Mouse (Mus musculus): Measurements from ENCODE around the gene Prf1. TPM values are rescaled to one million over a fixed set of nuclear protein-coding genes. Genes with fewer than 3 reads are reported as not detected.

Prf1 gene
- polyA plus RNA-seq, 1 experiment from 2014 or later, result 0.14 TPM

DNA sequence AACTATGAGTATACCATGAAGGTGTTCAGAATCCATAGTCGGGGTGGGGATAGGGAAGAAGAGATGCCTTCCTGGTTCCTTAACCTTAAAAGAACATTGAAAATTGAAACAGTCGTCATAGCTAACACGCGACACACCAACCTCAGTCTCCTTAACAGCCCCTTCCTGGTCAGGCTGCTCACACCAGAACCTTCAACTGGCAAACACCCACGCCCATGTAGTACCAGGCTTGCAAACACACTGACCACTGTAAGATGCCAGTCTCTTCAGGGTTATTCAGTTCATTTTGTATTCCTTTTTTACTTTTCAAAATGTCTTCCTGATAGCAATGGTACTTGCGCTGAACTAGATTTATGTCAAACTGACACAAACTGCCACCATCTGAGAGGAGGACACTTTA lies 20.6 kb upstream of the Prf1 start:
- Histone ChIP-seq H3K9ac (ENCODE audit: low read depth, low read length) (no peak overlapping the region), H3K27ac (replicated peaks; ENCODE audit: low read depth, low read length) (no peak overlapping the region), H3K4me2 (ENCODE audit: low read depth, low read length) (no peak overlapping the region), H3K4me1 (ENCODE audit: control insufficient read depth, insufficient read depth, low read length) (peaks cover 12% of the 10 kb centered on the region; the same call in 1 of the 2 replicates), H3K27me3 (replicated peaks; ENCODE audit: control insufficient read depth, insufficient read depth, low read length) (no peaks in the 10 kb centered on the region), H3K36me3 (ENCODE audit: control insufficient read depth, insufficient read depth, low read length) (no peaks in the 10 kb centered on the region), H3K9me3 (ENCODE audit: control insufficient read depth, low read length) (no peaks in the 10 kb centered on the region), H3K4me3 (ENCODE audit: low read depth, low read length) (no peak overlapping the region)
- WGBS, result 95% methylated on average over 6 of the region's 6 CpGs
- ATAC-seq (ENCODE audit: low read depth), result no peak
- DNase-seq (ENCODE audit: low spot score), result no peak

DNA sequence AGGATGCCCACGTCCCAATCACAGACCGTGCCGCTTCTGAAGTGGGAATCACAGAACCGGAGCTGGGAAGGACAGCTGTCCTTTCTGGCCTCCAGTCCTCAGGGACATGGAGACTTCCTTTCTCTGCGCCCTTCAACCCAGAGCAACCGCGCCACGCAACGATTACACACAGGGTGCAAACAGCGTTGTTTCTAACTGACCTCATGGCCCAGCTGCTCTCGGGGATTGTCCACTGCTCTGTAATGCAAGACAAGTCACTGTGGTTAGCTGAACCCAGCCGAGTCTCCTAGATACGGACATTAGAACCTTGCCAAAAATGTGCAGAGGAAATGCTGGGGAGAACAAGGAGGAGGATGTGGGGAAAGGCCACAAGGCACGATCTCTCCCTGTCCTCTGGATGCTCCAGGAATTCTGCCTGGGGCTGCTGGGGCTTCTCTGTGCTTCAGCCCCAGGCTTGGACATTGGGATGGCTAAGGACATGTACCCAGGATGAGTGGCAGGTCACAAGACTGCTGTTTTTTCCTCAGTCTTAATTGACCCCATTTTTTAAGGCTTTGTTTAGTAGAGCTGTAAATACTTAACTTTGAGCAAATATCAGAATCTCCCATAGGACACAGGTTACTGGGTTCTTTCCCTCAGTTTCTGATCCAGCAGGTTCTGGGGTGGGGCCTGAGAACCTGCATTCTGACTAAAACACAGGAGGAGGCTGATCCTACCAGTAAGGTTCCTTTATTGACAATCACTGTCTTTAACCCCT lies 19.5 kb upstream of the Prf1 start:
- H3K27ac ChIP-seq (replicated peaks; ENCODE audit: low read depth, low read length), result no peak overlapping the region
- no peak overlapping the region for H3K4me3 ChIP-seq (ENCODE audit: low read depth, low read length)
- no peaks in the 10 kb centered on the region for H3K27me3 ChIP-seq (replicated peaks; ENCODE audit: control insufficient read depth, insufficient read depth, low read length)
- no peaks in the 10 kb centered on the region for H3K9me3 ChIP-seq (ENCODE audit: control insufficient read depth, low read length)
- 45% methylated on average over 14 of the region's 14 CpGs for WGBS
- H3K4me1 ChIP-seq (ENCODE audit: control insufficient read depth, insufficient read depth, low read length), result peaks cover 4% of the 10 kb centered on the region; the same call in 1 of the 2 replicates
- DNase-seq (ENCODE audit: low spot score) (peak; percentile 60), ATAC-seq (ENCODE audit: low read depth) (no peak)
- no peak overlapping the region for H3K9ac ChIP-seq (ENCODE audit: low read depth, low read length)
- no peaks in the 10 kb centered on the region for H3K36me3 ChIP-seq (ENCODE audit: control insufficient read depth, insufficient read depth, low read length)
- no peak overlapping the region for H3K4me2 ChIP-seq (ENCODE audit: low read depth, low read length)

DNA sequence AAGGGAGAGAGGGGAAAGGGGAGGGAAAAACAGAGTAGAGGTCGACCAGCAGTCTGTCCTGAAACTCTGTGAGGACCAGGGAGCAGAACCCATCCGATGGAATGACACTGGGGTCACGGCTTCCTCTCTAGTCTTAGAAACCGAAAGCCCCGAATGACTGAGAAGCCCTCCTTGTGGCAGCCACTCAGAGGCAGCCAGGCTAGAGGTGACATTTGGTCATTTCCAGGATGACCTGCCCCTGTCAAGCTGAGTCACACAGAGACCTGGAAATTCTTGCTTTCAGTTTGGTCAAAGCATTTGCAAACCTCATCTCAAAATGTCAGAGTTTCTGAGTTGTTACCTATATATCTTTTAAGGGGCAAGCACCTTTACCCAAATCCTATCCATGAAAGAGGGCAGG lies 16.5 kb upstream of the Prf1 start:
- no peak for DNase-seq (ENCODE audit: low spot score)
- H3K36me3 ChIP-seq (ENCODE audit: control insufficient read depth, insufficient read depth, low read length), result no peaks in the 10 kb centered on the region
- no peak overlapping the region for H3K27ac ChIP-seq (replicated peaks; ENCODE audit: low read depth, low read length)
- H3K9ac ChIP-seq (ENCODE audit: low read depth, low read length), result no peak overlapping the region
- no peak overlapping the region for H3K4me3 ChIP-seq (ENCODE audit: low read depth, low read length)
- no peak for ATAC-seq (ENCODE audit: low read depth)
- no peak overlapping the region for H3K4me2 ChIP-seq (ENCODE audit: low read depth, low read length)
- no peaks in the 10 kb centered on the region for H3K9me3 ChIP-seq (ENCODE audit: control insufficient read depth, low read length)
- no peaks in the 10 kb centered on the region for H3K27me3 ChIP-seq (replicated peaks; ENCODE audit: control insufficient read depth, insufficient read depth, low read length)
- H3K4me1 ChIP-seq (ENCODE audit: control insufficient read depth, insufficient read depth, low read length), result no peaks in the 10 kb centered on the region
- 70% methylated on average over 5 of the region's 5 CpGs for WGBS

DNA sequence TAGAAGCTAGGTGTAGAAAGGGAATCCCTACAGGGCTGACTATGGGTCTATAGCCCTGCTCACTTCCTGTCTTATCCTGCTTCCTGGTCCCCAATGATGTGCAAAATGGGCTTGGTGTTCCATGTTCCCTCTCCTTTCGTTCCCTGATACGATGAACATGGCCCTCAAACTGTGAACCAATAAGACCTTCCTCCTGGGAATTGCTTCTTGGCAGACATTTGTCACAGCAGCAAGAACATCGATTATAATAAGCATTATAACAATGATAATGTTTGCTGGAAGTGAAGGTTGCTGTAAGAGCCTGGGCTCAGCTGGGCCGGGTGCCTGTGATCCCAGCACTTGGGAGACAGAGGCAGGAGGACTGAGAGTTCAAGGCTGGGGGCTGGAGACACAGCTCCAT lies 13.3 kb upstream of the Prf1 start:
- Histone ChIP-seq H3K27me3 (replicated peaks; ENCODE audit: control insufficient read depth, insufficient read depth, low read length) (no peaks in the 10 kb centered on the region), H3K4me1 (ENCODE audit: control insufficient read depth, insufficient read depth, low read length) (no peaks in the 10 kb centered on the region), H3K27ac (replicated peaks; ENCODE audit: low read depth, low read length) (no peak overlapping the region), H3K9me3 (ENCODE audit: control insufficient read depth, low read length) (no peaks in the 10 kb centered on the region), H3K9ac (ENCODE audit: low read depth, low read length) (no peak overlapping the region), H3K36me3 (ENCODE audit: control insufficient read depth, insufficient read depth, low read length) (no peaks in the 10 kb centered on the region), H3K4me2 (ENCODE audit: low read depth, low read length) (no peak overlapping the region), H3K4me3 (ENCODE audit: low read depth, low read length) (no peak overlapping the region)
- DNase-seq (ENCODE audit: low spot score) (no peak), ATAC-seq (ENCODE audit: low read depth) (no peak)
- WGBS, result 85% methylated on average over 4 of the region's 4 CpGs

DNA sequence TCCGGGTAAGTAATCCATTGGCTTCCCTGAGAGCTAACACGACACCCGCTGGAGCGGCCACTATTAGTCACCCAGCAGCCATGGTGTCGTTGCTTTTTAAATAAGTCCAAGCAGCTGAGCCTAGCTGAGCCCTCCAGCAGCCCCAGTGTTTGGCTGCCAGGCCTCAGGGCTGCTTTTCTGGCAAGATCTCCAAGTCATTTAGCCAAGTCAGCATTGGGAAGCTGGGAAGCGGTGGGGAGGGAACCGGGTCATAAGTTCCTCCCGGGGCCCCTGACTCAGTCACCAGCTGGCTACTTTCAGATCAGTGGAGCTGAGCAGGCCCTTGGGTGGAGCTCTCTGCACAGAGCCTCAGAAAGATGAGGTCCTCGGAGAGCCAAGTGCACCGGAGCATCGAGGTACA lies 12.4 kb upstream of the Prf1 start:
- no peaks in the 10 kb centered on the region for H3K36me3 ChIP-seq (ENCODE audit: control insufficient read depth, insufficient read depth, low read length)
- ATAC-seq (ENCODE audit: low read depth) (no peak), DNase-seq (ENCODE audit: low spot score) (no peak)
- H3K4me2 ChIP-seq (ENCODE audit: low read depth, low read length), result no peak overlapping the region
- 76% methylated on average over 11 of the region's 11 CpGs for WGBS
- no peak overlapping the region for H3K4me3 ChIP-seq (ENCODE audit: low read depth, low read length)
- no peak overlapping the region for H3K9ac ChIP-seq (ENCODE audit: low read depth, low read length)
- no peaks in the 10 kb centered on the region for H3K27me3 ChIP-seq (replicated peaks; ENCODE audit: control insufficient read depth, insufficient read depth, low read length)
- H3K4me1 ChIP-seq (ENCODE audit: control insufficient read depth, insufficient read depth, low read length), result no peaks in the 10 kb centered on the region
- no peak overlapping the region for H3K27ac ChIP-seq (replicated peaks; ENCODE audit: low read depth, low read length)
- no peaks in the 10 kb centered on the region for H3K9me3 ChIP-seq (ENCODE audit: control insufficient read depth, low read length)

DNA sequence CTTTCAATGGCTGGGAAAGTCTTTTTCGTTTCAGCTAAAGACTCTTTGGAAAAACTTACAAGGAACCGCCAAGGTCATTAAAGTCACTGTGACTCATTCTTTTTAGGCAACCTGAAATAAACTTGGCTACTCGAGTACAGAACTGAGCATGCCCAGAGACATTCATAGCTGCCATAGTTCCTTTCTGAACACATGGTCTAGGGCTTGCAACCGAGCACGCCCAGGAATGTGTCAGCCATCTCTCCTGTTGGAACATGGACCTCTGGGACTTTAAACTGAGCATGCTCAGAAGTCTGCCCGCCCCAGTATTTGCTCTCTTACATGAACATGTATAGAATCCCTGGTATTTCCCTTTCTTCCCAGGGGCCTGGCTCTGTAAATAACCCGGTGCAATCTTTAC lies 11.4 kb upstream of the Prf1 start:
- WGBS, result 51% methylated on average over 7 of the region's 7 CpGs
- ATAC-seq (ENCODE audit: low read depth), result peak; percentile 22; the same call in 1 of the 2 replicates
- H3K27ac ChIP-seq (replicated peaks; ENCODE audit: low read depth, low read length), result peak overlapping the region; percentile 44; the same call in 1 of the 2 replicates
- no peak overlapping the region for H3K4me3 ChIP-seq (ENCODE audit: low read depth, low read length)
- H3K4me1 ChIP-seq (ENCODE audit: control insufficient read depth, insufficient read depth, low read length), result no peaks in the 10 kb centered on the region
- no peaks in the 10 kb centered on the region for H3K36me3 ChIP-seq (ENCODE audit: control insufficient read depth, insufficient read depth, low read length)
- H3K9me3 ChIP-seq (ENCODE audit: control insufficient read depth, low read length), result no peaks in the 10 kb centered on the region
- H3K27me3 ChIP-seq (replicated peaks; ENCODE audit: control insufficient read depth, insufficient read depth, low read length), result no peaks in the 10 kb centered on the region
- no peak overlapping the region for H3K9ac ChIP-seq (ENCODE audit: low read depth, low read length)
- DNase-seq (ENCODE audit: low spot score), result peak; percentile 72
- no peak overlapping the region for H3K4me2 ChIP-seq (ENCODE audit: low read depth, low read length)

DNA sequence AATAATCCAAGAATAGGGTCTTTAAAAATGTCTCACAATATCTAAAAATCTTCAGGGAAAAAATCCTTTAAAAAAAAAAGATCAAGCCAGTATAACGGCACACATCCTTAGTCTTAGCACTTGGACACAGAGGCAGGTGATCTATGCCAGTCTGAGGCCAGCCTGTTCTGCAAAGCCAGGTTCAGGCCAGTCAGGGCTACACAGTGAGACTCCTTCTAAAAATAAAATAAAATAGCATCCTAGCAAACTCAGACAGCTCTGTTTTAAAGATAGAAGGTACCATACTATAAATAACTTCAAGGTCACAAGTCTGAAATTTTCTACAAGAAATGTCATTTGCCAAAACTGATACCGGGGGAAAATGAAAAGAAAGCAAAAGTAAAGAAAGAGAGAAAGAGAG lies 7.6 kb upstream of the Prf1 start:
- Histone ChIP-seq H3K9me3 (ENCODE audit: control insufficient read depth, low read length) (no peaks in the 10 kb centered on the region), H3K4me2 (ENCODE audit: low read depth, low read length) (no peak overlapping the region), H3K36me3 (ENCODE audit: control insufficient read depth, insufficient read depth, low read length) (no peaks in the 10 kb centered on the region), H3K9ac (ENCODE audit: low read depth, low read length) (no peak overlapping the region), H3K4me1 (ENCODE audit: control insufficient read depth, insufficient read depth, low read length) (no peaks in the 10 kb centered on the region), H3K4me3 (ENCODE audit: low read depth, low read length) (no peak overlapping the region), H3K27me3 (replicated peaks; ENCODE audit: control insufficient read depth, insufficient read depth, low read length) (no peaks in the 10 kb centered on the region), H3K27ac (replicated peaks; ENCODE audit: low read depth, low read length) (no peak overlapping the region)
- DNase-seq (ENCODE audit: low spot score), result no peak
- ATAC-seq (ENCODE audit: low read depth), result no peak
- 79% methylated on average over 2 of the region's 2 CpGs for WGBS

DNA sequence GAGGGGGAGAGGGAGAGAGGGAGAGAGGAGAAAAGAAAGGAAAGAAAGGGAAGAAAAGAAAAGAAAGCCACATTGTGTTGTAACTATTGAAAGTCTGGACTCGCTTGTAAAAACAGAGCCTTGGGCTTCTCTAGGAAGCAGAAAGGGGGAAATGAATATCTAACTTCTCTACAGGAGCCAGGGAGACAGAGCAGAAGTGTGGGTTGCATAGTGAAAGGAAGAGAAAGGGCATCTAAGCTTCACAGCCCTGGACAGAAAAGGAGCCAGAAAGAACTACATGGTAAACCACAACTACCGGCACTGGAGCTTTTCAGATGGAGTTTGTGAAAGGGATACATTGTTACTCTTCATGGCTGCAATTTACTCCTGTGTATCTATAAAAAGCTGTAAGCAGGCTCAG lies 7.2 kb upstream of the Prf1 start:
- Histone ChIP-seq H3K4me1 (ENCODE audit: control insufficient read depth, insufficient read depth, low read length) (no peaks in the 10 kb centered on the region), H3K9me3 (ENCODE audit: control insufficient read depth, low read length) (no peaks in the 10 kb centered on the region), H3K4me3 (ENCODE audit: low read depth, low read length) (no peak overlapping the region), H3K27ac (replicated peaks; ENCODE audit: low read depth, low read length) (no peak overlapping the region; the same call in 1 of the 2 replicates), H3K4me2 (ENCODE audit: low read depth, low read length) (no peak overlapping the region), H3K27me3 (replicated peaks; ENCODE audit: control insufficient read depth, insufficient read depth, low read length) (no peaks in the 10 kb centered on the region), H3K9ac (ENCODE audit: low read depth, low read length) (no peak overlapping the region), H3K36me3 (ENCODE audit: control insufficient read depth, insufficient read depth, low read length) (no peaks in the 10 kb centered on the region)
- DNase-seq (ENCODE audit: low spot score) (no peak), ATAC-seq (ENCODE audit: low read depth) (no peak)
- WGBS, result 61% methylated on average over 2 of the region's 2 CpGs

DNA sequence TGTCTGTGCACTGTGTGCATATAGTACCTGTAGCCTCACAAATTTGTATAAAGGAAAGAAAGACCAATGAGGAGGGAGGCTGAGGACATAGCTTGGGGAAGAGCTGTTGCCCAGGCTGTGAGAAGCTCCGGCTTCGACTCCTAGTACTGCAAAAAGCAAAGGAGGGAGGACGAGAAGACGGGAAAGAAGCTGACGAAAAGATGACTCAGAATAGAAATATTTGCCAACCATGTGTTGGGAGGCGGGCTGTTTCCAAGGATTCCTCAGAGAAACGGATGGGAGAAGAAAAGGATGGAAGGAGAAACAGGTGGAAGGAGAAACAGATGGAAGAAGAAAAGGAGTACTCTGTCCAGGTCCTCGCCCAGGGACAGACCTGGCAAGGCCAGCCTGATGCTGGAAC lies 3.4 kb upstream of the Prf1 start:
- no peak overlapping the region for H3K4me2 ChIP-seq (ENCODE audit: low read depth, low read length)
- H3K4me1 ChIP-seq (ENCODE audit: control insufficient read depth, insufficient read depth, low read length), result no peaks in the 10 kb centered on the region
- H3K4me3 ChIP-seq (ENCODE audit: low read depth, low read length), result no peak overlapping the region

More for the DNA sequence above, 3.4 kb upstream of the Prf1 start:
- Histone ChIP-seq H3K36me3 (ENCODE audit: control insufficient read depth, insufficient read depth, low read length) (no peaks in the 10 kb centered on the region), H3K27me3 (replicated peaks; ENCODE audit: control insufficient read depth, insufficient read depth, low read length) (no peaks in the 10 kb centered on the region), H3K9me3 (ENCODE audit: control insufficient read depth, low read length) (no peaks in the 10 kb centered on the region), H3K9ac (ENCODE audit: low read depth, low read length) (no peak overlapping the region), H3K27ac (replicated peaks; ENCODE audit: low read depth, low read length) (no peak overlapping the region)
- ATAC-seq (ENCODE audit: low read depth) (no peak), DNase-seq (ENCODE audit: low spot score) (no peak)
- 66% methylated on average over 8 of the region's 8 CpGs for WGBS

All from embryonic facial prominence, embryonic 14.5 days (tissue).